Mouse (Mus musculus): Measurements from ENCODE around the gene 4931428F04Rik.

Gene 4931428F04Rik

DNA sequence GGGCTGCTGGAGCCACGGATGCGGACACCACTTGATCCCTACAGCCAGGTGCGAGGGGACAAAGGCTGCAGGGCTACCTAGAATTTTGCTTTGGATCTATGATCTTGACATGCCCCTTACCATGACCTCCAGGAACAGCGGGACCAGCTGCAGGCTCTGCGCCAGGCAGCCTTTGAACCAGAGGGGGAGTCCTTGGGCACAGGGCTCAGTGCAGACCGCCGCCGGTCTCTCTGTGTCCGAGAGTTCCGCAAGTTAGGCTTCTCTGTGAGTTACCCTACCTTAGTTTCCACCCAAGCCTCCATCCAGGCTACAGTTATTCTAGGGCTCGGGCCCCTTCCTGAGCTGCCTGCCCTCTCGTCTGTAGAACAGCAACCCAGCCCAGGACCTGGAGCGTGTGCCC, 18.0 kb upstream of the 4931428F04Rik start:
- 95% methylated on average over 13 of the region's 13 CpGs for WGBS

DNA sequence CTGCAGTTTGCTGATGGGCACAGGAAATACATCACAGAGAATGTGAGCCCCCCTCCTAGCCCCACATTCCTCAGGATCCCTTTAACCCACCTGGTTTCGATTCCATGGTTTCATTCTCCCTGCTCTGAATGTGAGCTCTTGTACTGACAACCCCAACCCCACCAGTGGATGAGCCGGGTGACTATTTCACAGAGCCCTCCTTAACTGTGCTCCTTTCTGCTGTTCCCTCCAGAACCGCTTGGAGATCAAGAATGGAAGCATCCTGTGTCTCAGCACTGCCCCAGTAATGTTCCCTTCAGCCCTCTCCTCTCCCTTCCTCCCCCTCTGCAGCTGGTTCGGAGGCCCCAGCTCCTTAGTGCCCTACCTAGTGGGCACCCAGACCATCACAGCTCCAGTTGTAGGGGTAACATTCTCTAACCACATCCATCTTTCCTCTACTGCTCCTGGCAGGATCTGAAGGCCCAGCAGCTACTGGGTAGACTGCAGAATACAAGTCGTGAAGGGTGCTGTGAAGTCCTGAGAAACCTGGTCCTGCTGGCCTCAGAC, 16.6 kb upstream of the 4931428F04Rik start:
- WGBS = 48% methylated on average over 5 of the region's 5 CpGs

DNA sequence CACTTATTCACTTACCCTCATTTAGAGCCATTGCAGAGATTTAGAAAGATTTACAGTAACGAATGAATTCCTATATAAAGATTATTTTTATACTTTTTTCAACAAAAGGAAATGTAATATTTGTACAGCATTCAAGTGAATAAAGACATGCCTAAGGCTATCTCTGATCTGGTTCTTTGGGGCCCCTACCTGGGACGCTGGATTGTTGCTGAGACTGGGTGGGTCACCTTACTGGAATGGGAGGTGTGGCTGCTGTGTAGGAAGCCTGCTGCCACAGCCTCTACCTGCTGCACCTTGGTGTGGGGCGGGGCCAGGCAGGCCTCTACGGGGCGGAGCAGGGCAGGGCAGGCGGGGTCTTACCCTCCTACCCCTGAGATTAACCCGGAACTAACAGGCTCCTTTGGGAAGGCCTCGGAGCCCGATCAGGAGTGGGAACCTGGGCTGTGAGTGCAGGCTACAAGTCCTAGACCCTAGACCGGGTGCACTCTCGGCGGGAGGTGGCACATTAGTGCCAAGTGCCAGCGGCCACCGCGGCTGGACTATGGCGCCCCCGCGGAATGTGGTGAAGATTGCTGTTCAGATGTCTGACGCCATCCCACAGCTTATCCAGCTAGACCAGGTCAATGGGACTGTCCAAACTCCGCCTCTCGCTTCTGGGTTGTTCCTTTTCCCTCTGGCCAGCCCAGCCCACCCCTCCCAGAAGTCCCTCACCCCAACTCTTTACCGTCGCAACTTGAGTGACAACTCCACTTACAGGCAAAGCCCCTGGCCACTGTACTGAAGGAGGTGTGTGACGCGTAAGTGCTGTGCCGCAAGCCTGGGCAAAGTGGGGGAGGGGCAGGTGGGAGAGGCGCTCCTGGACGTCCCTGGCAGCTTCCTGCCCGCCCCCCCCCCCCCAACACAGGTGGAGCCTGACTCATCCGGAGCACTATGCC, 15.8 kb upstream of the 4931428F04Rik start, which contains the start of gene Elmo3:
Gene Elmo3, plus strand, starts transcription at position 391 of the 935 bp plus-strand sequence.
- 6% methylated on average over 29 of the region's 30 CpGs for WGBS

DNA sequence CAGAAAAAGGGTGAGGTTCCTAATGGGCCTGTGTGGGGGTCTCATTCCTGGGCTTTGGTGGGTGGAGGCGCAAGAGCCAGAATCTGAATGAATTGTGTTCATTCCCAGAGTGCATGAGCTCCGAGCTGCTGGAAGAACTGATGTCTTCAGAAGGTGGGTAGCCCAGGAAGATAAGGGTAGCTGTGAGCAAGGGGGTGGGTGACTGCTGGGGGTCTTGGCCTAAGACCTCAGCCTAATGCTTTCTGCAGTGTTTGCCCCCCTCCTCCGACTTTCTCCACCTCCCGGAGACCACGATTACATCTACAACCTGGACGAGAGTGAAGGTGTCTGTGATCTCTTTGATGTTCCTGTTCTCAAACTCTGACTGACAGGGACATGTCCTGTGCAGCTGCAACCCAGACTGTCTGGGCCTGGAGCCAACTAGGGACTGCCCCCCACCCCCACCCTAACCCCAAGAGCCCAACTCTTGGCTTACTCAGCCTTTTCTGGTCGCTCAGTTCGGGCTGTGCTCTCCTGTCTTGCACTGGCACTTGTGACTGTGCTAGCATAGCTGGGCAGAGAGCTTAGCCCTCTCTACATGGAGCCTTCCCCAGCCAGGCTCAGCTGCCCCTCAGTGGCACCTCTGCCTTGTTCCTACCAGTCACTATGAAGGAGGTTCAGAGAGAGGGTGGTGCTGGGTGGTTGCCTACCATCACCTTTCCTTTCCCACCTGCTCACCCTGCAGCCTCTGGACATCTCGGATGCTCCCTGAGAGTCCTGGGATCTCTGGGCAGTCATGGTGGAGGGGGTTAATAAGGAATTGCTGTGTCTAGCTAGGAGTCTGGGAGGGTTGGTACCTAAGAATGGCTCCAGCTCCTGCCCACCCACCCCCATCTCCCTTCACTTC, 14.9 kb upstream of the 4931428F04Rik start:
- WGBS = 36% methylated on average over 9 of the region's 9 CpGs

DNA sequence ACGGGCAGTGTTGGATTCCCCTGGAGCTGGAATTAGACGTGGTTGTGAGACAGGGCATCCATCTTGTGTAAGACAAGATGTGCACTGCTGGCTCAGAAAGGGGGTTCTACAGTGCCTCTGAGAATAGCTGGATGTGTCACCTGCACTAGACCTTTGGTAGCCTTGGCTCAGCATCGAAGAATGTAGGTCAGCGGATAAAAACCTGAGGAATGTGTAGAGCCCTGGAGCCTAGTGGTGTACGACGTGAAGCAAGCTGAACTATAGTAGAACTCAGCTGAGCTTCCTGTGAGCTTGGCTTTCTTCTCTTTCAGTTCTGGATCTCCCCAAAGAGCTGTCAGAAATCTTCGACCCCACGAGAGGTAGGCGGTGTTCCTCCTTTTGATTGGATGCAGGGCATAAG, 14.2 kb upstream of the 4931428F04Rik start:
- 53% methylated on average over 9 of the region's 9 CpGs for WGBS

DNA sequence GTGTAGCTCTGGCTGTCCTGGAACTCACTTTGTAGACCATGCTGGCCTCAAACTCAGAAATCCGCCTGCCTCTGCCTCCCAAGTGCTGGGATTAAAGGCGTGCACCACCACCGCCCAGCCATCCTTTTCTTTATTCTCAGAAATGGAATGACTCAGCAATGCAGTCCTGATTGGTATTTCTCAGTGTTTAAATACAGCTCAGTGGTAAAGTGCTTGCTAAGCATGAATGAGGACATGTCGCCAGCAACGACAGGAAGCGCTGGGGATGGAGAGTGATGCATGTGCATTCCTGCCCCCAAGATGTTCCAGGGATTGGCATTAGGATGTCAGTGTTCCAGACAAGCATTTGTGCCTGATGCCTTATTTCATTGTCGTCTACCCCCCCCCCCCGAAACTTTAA, 13.7 kb upstream of the 4931428F04Rik start:
- 50% methylated on average over 8 of the region's 8 CpGs for WGBS

DNA sequence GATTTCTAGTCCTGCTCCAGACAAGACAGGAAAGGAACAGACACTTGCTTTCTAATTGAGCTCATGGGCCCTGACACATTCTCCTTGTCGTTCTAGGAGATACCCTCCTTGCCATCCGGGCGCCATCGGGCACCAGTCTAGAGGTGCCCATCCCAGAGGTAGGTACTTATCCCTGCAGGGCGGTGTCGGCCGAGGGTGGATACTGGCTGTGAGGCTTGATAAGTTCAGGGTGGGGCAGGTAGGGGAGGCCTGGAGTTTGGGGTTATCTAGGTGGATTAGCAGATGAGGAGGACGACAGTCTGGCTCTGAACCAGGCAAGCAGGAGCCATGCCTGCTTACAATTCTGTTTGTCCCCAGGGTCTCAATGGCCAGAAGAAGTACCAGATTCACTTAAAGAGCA, 10.3 kb upstream of the 4931428F04Rik start:
- WGBS = 94% methylated on average over 8 of the region's 8 CpGs

DNA sequence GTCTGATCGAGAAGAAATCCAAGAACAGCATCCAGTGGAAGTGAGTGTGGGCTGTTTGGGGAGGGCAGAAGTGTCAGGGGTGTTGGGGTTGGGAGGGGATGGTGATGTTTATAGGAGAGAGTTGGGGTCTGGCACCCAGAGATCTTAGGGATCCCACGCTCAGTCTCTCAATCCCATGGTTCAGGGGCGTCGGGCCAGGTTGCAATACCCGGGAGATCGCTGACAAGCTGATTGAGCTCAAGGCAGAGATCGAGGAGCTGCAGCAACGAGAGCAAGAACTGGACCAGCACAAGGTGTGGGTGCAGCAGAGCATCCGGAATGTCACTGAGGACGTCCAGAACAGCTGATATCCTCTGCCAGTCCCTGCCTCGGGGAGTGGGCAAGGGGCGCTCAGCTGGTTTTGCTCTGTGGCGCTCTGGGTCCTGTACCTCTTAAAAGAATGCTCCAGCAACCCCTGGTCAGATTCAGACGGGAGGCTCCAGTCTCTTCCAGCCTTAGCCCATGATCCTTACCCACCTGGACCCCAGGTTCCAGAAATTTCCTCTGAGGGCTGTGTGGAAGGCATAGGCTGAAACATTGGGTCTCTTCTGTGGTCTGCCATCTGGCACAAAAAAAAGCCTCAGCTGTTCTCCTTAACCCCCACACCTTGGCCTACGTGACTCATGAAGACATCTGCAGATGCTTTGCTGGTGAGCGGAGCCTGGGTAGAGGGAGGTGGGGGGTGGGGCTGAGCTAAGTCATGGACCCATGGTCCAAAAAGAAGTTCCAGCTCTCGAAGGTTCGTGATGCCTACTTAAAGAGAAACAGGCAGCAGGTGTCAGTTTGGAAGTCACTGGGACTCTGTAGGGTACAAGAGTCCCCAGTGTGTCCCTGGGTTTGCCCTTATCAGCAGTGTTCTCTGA, 8.9 kb upstream of the 4931428F04Rik start:
- 45% methylated on average over 18 of the region's 18 CpGs for WGBS

DNA sequence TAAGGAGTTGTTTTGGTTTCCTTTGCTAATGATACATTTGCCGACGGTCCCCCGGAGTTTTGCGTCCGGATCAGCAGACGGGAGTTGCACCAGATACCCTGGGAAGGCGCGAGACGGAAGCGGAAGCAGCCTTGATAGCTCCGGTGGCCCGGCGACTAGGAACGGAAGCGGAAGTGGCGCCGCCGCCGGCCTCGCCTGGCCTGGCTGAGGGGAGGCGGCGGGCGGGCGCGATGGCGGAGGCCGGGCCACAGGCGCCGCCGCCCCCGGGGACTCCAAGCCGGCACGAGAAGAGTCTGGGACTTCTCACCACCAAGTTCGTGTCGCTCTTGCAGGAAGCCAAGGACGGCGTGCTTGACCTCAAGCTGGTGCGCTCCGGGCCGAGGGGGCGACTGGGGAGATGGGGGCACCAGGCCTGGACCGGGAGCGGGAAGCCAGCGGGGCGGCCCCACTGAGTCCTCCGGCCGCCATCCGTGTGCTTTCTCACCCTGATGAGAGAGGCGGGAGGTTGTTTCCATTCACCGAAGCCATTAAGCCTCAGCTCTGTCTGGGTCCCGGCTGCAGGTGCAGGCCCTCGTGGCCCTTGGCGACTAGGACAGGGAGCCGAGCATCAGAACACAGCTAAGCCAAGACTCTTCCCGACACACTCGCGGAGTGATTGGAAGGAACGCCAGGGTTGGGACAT, 8.0 kb upstream of the 4931428F04Rik start, which contains the start of gene E2f4:
Gene E2f4, plus strand, starts transcription at position 153 of the 682 bp plus-strand sequence.
- WGBS = under 1% methylated on average over 58 of the region's 58 CpGs

DNA sequence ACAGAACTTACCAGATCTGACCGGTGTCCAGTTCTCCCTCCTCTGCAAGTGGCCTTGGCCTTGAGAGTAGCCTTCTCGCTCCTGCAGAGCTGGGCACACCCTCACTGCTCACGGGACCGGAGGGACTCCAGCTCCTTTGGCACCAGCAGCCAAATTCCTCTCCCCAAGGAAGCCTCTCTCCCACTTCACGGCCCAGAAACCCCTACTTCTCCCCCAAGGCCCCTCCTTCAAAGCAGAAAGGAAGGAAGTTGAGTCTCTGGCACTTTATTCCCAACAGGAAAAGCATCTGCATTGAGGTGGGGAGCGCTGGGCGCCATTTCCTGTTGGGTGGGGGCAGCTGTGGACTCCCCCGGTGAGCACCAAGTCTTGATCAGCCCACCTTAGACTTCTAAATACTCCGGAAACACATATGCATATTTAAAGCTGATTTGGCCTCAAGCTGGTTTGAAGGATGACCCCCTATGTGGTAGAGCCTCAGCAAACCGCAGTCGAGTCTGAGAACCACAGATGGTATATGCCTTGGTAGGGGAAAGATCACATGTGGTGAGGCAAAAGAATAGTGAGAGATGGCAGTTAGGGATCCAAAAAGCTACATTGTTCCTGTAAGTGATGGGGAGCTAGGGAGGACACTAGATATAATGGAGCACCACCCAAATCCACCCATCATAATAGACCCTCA, 6.4 kb upstream of the 4931428F04Rik start, which contains the start of gene Exoc3l:
Gene Exoc3l, minus strand, starts transcription at position 207 of the 679 bp plus-strand sequence.
- WGBS = 69% methylated on average over 11 of the region's 11 CpGs

DNA sequence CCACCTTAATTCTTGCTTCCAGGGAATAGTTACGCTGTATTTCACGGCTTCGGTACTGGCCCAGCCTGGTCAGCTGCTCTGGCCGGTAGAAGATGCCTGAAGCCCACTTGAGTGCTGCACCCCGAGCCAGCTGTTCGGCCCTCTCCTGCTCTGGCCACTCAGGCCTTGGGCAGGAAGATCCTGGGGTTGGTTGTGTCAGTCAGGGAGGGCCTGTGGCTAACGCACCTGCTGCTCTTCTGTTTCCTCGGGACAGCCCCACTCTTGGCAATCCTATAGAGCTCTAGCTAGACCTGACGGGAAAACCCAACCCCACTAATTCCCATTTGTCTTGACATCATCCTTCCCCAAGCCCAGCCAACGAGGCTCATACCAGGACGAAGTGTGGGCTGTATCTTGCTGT, 5.6 kb upstream of the 4931428F04Rik start:
- 67% methylated on average over 11 of the region's 11 CpGs for WGBS

DNA sequence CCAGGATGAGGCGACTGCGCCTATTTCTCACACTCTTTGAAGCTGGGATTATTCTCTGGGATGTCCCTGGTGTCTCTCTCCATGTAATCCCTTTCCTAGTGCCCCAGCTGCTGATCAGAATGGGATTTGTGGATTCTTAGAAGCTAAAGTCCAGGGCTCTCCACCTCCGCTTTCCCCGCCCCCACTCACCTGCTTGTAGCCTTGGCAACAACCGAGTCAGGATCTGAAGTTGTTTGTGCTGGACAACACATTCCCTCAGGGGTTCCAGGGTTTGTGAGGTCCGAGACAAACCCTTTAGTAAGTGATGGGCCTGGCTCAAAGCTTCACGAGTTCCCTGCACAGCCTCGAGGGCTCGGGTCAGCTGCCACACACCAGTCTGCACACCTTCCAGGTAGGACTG, 5.1 kb upstream of the 4931428F04Rik start:
- 66% methylated on average over 9 of the region's 9 CpGs for WGBS

DNA sequence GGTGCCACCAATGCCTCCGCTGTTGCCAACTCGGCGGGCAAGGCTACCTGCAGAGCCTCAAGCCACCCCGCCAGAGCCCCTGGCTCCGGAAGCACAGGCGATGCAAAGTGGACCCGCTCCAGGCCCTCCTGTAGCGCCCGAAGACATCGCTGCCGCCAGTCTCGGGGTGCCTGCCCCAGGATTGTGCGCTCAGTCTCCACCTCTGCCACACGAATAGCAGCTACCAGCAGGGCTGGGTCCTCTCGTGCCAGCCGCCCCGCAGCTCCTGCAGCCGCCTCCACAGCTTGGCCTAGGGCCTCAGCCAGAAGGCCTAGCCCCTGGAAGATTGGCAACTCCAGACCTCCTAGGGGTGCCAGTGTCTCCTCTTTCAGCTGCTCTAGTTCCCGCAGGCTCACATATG, 3.7 kb upstream of the 4931428F04Rik start:
- WGBS = 81% methylated on average over 19 of the region's 19 CpGs

DNA sequence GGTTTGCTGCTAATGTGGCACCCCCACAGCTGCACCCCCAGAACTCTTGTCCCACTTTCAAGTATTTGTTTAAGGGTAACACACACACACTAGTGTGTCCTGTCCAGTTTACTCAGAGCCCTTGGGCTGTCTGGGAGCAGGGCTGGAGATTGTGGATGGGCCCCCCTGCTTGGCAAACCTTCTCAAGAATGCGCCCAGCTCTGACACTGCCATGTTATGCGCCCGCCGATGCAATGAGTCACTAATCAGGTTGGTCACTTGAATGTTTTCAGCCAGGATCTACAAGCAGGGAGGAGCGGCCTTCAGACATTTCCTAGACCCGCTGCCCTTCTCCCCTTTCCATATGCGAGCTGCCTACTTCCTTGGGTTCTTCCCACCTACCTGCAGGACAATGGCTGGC, 2.8 kb upstream of the 4931428F04Rik start:
- WGBS = 85% methylated on average over 7 of the region's 7 CpGs

DNA sequence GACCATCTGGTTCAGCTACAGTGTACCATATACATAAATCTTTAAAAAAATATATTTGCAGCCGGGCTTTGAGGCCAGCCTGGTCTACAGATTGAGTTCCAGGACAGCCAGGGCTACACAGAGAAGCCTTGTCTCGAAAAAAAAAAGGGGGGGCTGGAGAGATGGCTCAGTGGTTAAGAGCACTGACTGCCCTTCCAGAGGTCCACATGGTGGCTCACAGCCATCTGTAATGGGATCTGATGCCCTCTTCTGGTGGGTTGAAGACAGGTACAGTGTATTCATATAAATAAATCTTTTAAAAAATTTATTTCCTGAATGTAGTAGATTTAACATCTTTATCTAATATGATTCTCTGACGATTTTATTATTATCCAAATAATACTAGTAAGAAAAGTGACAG, 2.1 kb upstream of the 4931428F04Rik start:
- WGBS = 61% methylated on average over 3 of the region's 3 CpGs

DNA sequence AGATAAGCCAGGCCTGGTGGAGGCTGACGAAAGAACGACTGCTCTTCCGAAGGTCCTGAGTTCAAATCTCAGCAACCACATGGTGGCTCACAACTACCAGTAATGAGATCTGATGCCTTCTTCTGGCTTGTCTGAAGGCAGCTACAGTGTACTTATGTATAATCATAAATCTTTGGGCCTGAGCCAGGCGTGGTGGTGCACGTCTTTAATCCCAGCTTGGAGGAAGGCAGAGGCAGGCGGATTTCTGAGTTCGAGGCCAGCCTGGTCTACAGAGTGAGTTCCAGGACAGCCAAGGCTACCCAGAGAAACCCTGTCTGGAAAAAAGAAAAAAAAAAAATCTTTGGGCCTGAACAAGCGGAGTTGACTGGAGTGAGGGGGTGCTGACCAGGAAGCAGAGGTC, 1.7 kb upstream of the 4931428F04Rik start:
- WGBS = 80% methylated on average over 8 of the region's 8 CpGs

DNA sequence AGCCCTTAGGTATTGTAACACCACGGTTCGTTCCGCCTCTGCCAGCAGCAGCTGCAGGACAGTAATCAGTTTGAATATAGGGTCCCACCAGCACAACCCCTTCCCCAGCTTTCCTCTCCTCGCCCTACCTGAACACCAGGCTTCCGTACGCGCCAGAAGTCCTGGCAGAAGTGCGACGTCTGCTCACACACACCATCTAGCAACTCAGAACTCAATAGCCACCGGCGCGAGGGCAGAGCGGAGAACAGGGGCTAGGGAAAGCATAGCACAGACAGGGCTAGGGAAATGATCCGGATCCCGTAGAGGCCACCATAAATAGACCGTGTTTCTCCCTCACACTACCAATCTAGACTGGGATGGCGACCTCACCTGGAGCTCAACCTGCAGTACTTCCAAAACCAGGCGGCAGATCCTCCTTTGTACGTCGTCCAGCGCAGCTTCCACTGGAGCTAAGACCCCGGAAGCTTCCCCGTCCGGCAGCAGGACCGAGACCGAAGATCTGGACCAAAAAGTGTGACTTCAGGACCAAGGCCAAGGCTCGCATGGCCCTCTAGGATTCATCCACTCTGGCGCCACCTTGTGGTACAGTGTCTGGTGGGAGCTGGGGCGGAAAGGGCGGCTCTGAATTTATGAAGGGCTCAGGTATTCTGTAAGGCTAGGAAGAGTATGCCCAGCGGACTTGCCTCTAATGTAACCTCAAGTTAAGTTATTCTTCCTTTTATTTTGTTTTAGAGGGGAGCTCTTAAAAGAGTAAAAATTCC, 1.1 kb upstream of the 4931428F04Rik start:
- WGBS = 19% methylated on average over 31 of the region's 31 CpGs

DNA sequence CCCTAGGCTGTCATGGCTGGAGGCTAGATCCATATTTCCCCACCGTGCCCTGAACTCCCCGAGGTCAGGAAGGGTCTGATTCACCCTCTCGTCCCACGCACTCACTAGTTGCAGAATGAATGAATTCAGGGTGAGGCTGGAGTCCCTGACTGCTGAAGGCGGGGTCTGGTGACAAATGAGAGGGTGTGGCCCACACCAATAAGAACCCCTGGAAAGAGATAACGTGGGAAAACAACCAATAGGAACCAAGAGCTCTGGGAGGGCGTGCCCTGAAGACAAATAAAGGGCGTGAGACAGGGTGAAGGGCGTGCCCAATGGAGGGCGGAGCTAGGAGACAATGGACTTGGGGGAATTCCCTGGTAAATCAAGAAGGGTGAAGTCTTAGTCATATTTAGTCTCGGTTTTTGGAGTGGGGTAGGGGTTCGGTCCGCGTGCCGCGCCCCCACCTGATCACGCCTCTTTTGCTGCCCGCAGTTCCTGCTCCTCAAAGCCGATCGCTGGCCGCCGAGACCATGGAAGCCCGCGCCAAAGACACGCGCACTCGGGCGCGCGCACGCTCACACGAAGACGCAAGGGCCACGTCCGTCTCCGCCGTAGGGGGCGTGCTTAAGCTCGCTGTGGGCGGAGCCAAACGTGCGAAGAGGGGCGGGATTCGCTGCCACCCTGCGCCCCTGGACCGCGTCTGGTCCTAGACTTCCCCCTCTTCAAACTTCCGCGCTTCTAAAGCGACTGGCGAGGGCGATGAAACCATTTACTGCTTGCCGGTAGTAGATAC, 519 bp downstream of the 4931428F04Rik start:
- WGBS = 1% methylated on average over 53 of the region's 53 CpGs

Measured in cerebral cortex, adult 2 months (tissue).